Mouse (Mus musculus) hindbrain, embryonic 10.5 days (tissue): Measurements from ENCODE around the gene Cdc42se2. TPM values are rescaled to one million over a fixed set of nuclear protein-coding genes. Genes with fewer than 3 reads are reported as not detected.

ENCODE experiments used
- DNase-seq: peaks from one replicate; pipeline ENCODE4 v3.0.0-alpha.2; 2017; ENCODE audit warnings: low spot score
- H3K27ac ChIP-seq: fragments of 300-500 bp; sonication (generic); 2 replicates; pipeline ENCODE4 v1.5.1; 2016; ENCODE audit warnings: mild to moderate bottlenecking, moderate library complexity
- H3K27me3 ChIP-seq: fragments of 300-500 bp; sonication (generic); 2 replicates; pipeline ENCODE4 v1.6.1; 2016; ENCODE audit warnings: mild to moderate bottlenecking; ENCODE audit not compliant: poor library complexity, insufficient read depth, severe bottlenecking
- H3K36me3 ChIP-seq: fragments of 300-500 bp; sonication (generic); 2 replicates; pipeline ENCODE4 v1.6.1; 2016; ENCODE audit warnings: mild to moderate bottlenecking, moderate library complexity
- H3K4me1 ChIP-seq: fragments of 300-500 bp; sonication (generic); replicated peaks from 2 replicates; pipeline ENCODE4 v1.6.1; 2016; ENCODE audit warnings: mild to moderate bottlenecking
- H3K4me3 ChIP-seq: fragments of 300-500 bp; sonication (generic); 2 replicates; pipeline ENCODE4 v1.5.1; 2016; ENCODE audit warnings: mild to moderate bottlenecking, moderate library complexity
- H3K9me3 ChIP-seq: fragments of 300-500 bp; sonication (generic); 2 replicates; pipeline ENCODE4 v1.6.1; 2016; ENCODE audit warnings: mild to moderate bottlenecking, moderate library complexity
- WGBS: fragments of 180-500 bp; shearing (Covaris S2); methylation state at CpG from one replicate; pipeline ENCODE4 v1.1.7; 2016; 5-methylcytosine and 5-hydroxymethylcytosine counted together
- polyA plus RNA-seq: library from polyadenylated mRNA; unstranded; fragments of >200 nt; fragmentation: Nextera tagmentation; extraction: Ambion mirVana; gene quantifications from 2 replicates; pipeline ENCODE4 v1.2.1, GENCODE M21; 2016

Gene Cdc42se2
- polyA plus RNA-seq, 1 experiment from 2014 or later: 247 TPM

DNA sequence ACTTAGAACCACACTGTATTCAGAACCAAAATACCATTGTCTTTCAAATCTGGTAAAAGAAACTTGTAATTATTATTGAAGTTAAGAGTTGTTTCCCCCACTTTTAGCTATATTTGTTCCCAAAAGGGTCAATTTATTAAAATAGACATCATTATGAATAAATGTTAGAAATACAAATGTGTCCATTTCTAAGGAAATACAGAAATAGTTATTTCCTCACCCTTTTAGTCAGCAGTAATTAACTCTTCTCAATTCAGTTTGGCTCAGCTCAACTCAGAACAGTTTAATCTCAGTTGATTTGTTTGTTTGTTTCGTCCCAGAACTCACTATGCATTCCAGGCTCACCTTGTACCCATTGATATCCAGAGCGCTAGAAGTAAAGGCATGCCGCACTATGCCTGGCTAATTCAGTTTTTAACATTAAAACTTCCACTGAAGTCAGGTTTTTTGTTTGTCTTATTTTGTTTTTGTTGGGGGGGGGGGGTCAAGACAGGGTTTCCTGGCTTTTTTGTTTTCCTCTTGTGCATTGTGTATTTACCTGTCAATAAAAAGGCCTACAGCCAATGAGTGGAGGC is 19.3 kb downstream of the Cdc42se2 start:
- WGBS: 86% methylated on average over 3 of the region's 3 CpGs
- Histone ChIP-seq H3K36me3 (0 out of 2 replicates have a peak, but pooled peaks cover 7% of the 10 kb centered on the region), H3K27ac (no peak overlapping the region), H3K27me3 (no peaks in the 10 kb centered on the region), H3K9me3 (no peaks in the 10 kb centered on the region), H3K4me3 (no peak overlapping the region), H3K4me1 (peaks cover 44% of the 10 kb centered on the region)
- DNase-seq: no peak

DNA sequence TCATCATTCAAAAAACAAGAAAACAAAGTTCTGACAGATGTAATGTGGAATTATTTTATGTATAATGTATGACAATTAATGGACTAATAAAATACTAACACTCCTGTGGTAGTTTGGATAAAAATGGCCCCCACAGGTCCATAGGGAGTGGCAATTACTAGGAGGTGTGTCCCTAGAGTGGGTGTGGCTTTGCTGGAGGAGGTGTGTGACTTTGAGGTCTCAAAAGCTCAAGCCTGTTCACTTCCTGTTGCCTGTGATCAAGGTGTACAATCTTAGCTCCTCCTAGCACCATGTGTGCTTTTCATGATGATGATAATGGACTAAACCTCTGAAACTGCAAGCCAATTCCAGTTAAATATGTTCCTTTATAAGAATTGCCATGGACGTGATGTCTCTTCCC is 22.7 kb downstream of the Cdc42se2 start:
- DNase-seq: no peak
- H3K36me3 ChIP-seq: 0 out of 2 replicates have a peak, but pooled peaks cover 7% of the 10 kb centered on the region
- no peaks in the 10 kb centered on the region for H3K27me3 ChIP-seq
- H3K4me1 ChIP-seq: peaks cover 46% of the 10 kb centered on the region
- no peak overlapping the region for H3K27ac ChIP-seq
- WGBS: 88% methylated on average over 1 of the region's 1 CpGs
- H3K4me3 ChIP-seq: no peak overlapping the region
- no peaks in the 10 kb centered on the region for H3K9me3 ChIP-seq

DNA sequence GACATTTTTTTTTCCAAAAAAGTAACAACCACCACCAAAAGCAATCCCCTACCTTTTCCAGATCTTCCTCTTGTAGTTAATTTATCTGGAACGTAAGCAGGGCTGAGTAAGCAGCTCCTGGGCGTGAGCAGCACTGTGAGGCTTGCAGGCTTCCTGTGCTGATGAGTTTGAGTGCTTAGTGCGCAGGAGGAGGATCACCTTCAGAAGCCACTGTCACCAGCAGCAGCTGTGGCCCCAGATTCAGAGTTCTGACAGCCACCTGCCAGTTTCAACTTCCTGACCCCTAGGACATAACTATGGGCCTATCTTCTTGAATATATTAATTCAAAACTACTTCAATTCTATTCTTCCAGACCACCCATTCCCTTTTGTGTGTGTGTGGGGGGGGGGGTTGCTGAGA is 23.4 kb downstream of the Cdc42se2 start:
- H3K27ac ChIP-seq: no peak overlapping the region

DNA sequence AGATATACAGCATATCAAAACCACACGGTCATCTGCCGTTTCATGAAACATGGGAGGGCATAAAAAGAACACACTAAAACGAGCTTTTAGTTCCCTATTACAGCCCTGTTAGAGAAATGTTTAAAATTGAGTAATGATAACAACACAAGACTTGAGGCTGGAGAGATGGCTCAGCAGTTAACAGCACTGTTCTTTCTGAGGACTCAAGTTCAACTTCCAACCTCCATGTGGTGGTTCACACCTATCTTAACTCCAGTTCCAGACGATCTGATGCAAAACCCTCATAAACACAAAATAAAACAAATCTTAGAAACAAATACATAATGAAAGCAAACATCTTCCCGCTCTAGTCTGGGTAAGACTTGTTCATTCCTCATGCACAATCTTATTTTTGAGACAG is 24.7 kb downstream of the Cdc42se2 start:
- Histone ChIP-seq H3K27ac (no peak overlapping the region), H3K36me3 (0 out of 2 replicates have a peak, but pooled peaks cover 7% of the 10 kb centered on the region), H3K9me3 (no peaks in the 10 kb centered on the region), H3K4me1 (peaks cover 37% of the 10 kb centered on the region), H3K27me3 (no peaks in the 10 kb centered on the region), H3K4me3 (no peak overlapping the region)
- DNase-seq: no peak
- 93% methylated on average over 5 of the region's 5 CpGs for WGBS

More for the DNA sequence above, 23.4 kb downstream of the Cdc42se2 start:
- Histone ChIP-seq H3K9me3 (no peaks in the 10 kb centered on the region), H3K36me3 (0 out of 2 replicates have a peak, but pooled peaks cover 7% of the 10 kb centered on the region), H3K4me3 (no peak overlapping the region), H3K4me1 (peaks cover 38% of the 10 kb centered on the region), H3K27me3 (no peaks in the 10 kb centered on the region)
- WGBS: 80% methylated on average over 3 of the region's 3 CpGs
- no peak for DNase-seq

DNA sequence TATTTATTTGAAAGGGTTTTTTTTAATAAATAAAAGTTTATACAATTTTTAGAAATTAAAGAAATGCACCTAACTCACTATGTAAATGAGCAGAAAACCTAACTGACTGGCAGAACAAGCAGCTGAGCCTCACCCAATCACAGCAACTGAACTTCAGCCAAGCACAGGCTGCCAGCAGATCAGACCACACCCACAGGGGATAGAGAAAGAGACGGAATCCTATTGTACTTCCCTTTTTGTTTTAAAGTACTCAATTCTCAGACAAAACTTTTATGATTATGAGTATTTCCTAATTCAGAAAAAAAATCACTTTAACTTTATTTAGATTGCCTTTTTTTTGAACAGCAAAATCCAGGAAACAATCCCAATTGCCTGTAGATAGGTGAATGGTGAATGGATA is 29.5 kb downstream of the Cdc42se2 start:
- Histone ChIP-seq H3K27me3 (no peaks in the 10 kb centered on the region), H3K36me3 (peaks cover 24% of the 10 kb centered on the region), H3K9me3 (peaks cover 3% of the 10 kb centered on the region; the same call in 1 of the 2 replicates), H3K4me1 (peaks cover 58% of the 10 kb centered on the region), H3K27ac (no peak overlapping the region), H3K4me3 (no peak overlapping the region)
- DNase-seq: no peak
- 51% methylated on average over 1 of the region's 1 CpGs for WGBS

DNA sequence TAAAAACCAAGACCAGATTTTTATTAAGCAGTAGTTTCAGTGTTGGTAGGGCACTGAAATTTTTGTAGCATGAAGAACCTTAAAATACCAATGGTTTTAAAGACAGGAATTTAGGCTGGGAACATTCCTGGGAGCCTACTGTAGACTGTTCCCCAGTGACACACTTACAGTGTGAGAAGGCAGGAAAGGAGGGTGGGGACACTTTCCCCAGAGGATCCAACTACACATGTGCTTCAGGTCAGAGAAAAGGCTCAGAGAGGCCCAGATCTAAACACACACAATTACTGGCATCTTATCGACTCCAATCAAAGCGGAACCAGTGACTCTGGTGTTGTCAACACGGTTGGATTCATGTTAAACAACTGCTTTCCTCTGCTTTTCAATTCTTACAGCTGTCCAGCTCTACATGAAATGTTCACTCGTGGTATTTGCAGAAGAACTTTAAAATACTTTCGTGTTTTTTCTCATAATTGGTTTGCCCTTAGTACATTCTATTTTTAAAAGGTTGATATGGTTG is 32.3 kb downstream of the Cdc42se2 start:
- Histone ChIP-seq H3K27ac (peak overlapping the region; percentile 88), H3K9me3 (peaks cover 5% of the 10 kb centered on the region; the same call in 1 of the 2 replicates), H3K4me1 (peaks cover 55% of the 10 kb centered on the region), H3K4me3 (peak overlapping the region; percentile 22), H3K36me3 (peaks cover 50% of the 10 kb centered on the region), H3K27me3 (no peaks in the 10 kb centered on the region)
- WGBS: 59% methylated on average over 5 of the region's 5 CpGs
- DNase-seq: no peak

DNA sequence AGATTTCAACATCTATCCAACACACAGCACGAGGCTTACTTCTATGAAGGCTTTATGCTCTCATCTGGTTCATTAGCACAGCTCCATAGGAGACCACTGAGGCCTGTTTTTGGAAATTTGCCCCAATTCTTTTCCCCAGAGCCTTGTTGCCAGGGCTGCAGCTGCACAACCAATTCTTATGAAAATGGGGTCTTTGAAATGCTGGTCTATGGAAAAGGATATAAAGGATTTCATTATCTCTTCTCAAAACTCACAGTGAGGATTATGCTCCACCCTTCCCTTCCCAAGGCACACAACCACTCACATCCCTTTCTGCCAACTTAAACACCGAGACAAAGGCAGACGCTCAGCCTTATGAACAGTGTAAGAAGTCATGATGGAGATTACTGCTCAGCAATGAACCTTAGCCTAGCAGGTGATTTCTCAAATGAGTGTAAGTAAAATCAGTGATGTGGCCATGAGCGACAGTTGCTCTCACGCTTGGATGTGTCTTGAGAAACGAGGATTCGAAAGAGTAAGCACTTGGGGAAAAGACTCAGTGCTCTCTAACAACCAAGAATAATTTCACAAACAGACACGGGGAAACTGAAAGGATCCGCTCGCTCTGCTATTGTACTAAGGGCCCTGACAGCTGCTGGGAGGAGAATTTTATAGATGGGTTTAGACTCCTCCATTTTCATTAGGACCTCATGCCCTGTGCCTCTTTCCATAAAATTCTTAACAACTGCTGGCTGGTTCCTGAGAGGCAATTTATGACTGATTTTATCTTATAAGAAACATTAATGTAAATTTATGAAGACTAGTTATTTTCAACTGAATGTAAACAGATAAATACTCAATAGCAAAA is 33.0 kb downstream of the Cdc42se2 start:
- DNase-seq: peak; percentile 64
- H3K27ac ChIP-seq: peak overlapping the region; percentile 88
- peak overlapping the region; percentile 22 for H3K4me3 ChIP-seq
- peaks cover 57% of the 10 kb centered on the region for H3K36me3 ChIP-seq
- 42% methylated on average over 10 of the region's 10 CpGs for WGBS
- H3K4me1 ChIP-seq: peaks cover 55% of the 10 kb centered on the region
- H3K9me3 ChIP-seq: peaks cover 5% of the 10 kb centered on the region; the same call in 1 of the 2 replicates
- H3K27me3 ChIP-seq: no peaks in the 10 kb centered on the region

DNA sequence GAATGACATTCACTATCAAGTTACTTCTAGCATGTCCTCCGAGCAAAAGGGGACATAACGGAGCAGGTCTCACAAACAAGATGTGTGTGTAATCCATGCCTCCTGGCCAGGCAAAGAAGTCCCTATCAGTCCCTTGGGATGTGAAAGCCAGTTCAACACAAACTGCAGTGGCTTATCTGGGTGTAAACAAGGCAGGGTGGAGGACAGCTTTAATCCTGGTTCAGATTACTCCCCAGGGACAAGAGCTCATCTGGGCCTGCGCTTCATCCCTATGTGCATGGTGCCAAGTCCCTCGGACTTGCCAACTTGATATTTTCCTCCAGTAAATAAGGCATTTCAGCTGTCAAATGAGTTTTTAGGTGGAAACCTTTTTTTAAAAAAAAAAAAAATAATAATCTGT is 36.0 kb downstream of the Cdc42se2 start:
- H3K27ac ChIP-seq: peak overlapping the region; percentile 59
- peaks cover 86% of the 10 kb centered on the region for H3K36me3 ChIP-seq

DNA sequence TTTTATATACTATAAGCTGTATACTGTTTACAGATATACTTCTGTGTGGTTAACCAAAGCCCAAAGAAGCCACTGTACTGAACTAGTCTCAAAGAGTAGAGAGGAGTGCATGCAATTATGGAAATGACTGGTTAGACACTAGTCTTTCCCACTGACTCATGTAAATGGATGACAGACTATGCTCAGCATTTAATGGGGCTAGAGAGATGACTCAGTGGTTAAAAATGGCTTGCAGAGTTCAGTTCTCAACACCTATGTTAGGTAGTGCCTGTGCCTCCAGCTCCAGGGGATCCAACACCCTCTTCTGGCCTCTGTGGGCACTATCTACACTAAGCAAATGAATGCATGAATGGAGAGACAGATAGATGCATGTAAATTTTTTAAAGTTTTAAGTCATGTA is 38.6 kb downstream of the Cdc42se2 start:
- Histone ChIP-seq H3K36me3 (peaks cover 90% of the 10 kb centered on the region), H3K9me3 (peaks cover 5% of the 10 kb centered on the region; the same call in 1 of the 2 replicates), H3K27ac (no peak overlapping the region), H3K4me1 (peaks cover 8% of the 10 kb centered on the region; the same call in 1 of the 2 replicates), H3K27me3 (no peaks in the 10 kb centered on the region), H3K4me3 (no peak overlapping the region)
- DNase-seq: no peak

More for the DNA sequence above, 36.0 kb downstream of the Cdc42se2 start:
- peaks cover 34% of the 10 kb centered on the region for H3K4me1 ChIP-seq
- peaks cover 5% of the 10 kb centered on the region; the same call in 1 of the 2 replicates for H3K9me3 ChIP-seq
- no peak overlapping the region for H3K4me3 ChIP-seq
- no peak for DNase-seq
- no peaks in the 10 kb centered on the region for H3K27me3 ChIP-seq
- 73% methylated on average over 4 of the region's 4 CpGs for WGBS

DNA sequence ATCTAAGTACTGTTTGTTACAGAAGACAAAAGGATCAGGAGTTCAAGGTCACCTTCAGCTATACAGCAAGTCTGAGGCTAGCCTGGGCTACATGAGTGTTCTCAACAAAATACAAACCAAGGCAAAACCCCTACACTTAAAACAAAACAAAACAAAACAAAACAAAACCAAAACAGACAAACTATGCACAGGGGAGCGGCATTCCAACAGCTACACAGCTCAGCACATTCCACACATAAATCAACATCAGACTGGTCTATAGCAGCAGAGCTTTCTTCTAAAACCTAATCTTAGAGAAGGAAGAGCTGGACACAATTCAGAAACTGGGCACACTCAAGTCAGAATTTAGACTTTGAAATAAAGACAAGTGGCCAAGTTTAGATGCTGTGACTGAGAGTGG is 43.2 kb downstream of the Cdc42se2 start:
- no peak for DNase-seq
- H3K9me3 ChIP-seq: no peaks in the 10 kb centered on the region
- 94% methylated on average over 1 of the region's 1 CpGs for WGBS
- no peak overlapping the region for H3K27ac ChIP-seq
- peaks cover 86% of the 10 kb centered on the region for H3K36me3 ChIP-seq
- no peaks in the 10 kb centered on the region for H3K4me1 ChIP-seq
- H3K4me3 ChIP-seq: no peak overlapping the region
- no peaks in the 10 kb centered on the region for H3K27me3 ChIP-seq

DNA sequence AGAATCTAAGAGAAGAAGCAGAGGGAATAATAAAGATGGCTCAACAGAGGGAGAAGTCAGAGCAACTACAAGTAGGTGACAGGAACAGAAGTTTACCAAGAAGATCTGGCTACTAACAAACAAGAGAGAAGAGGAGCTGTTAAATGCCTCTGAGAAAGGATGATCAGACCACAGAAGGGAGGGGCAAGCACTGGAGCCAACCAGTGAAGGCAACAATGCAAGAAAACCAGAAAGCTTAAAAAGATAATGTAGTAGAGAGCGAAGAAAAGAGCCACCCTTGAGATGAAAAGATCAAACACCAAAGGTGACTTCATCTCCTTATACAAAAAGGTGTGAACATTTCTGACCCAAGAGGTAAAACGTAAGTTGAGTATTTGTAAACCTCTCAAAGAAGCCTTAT is 46.1 kb downstream of the Cdc42se2 start:
- Histone ChIP-seq H3K27ac (no peak overlapping the region), H3K4me1 (no peaks in the 10 kb centered on the region), H3K4me3 (no peak overlapping the region), H3K36me3 (peaks cover 79% of the 10 kb centered on the region), H3K9me3 (no peaks in the 10 kb centered on the region), H3K27me3 (no peaks in the 10 kb centered on the region)
- DNase-seq: no peak
- WGBS: 94% methylated on average over 2 of the region's 2 CpGs

DNA sequence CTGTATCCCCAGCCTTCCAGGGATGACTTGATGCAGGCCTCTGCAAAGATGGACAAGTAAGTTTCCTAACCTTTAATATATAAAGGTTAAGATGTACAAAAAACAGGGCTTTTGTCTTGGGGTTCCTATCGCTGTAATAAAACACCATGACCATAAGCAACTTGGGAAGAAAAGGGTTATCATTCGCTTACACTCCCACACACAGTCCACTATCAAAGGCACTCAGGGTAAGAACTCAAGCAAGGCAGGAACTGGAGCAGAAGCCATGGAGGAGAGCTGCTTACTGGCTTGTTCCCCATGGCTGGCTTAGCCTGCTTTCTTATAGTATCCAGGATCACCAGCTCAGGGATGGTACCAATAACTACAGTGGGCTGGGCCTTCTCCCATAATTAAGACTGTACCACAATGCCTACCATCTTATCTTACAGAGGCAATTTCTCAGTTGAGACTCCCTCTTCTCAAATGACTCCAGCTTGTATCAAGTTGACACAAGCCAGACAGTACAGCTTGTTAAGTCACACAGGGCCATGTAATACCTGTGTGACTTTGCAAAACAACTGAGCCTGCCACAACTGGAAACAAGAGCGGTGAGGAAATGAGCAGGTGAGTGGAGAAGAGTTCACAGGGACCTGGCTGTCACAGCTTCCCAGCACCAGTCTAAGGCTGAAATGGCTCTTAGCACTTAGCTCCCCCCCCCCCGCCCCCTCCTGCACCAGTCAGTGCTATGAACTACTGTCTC is 48.3 kb downstream of the Cdc42se2 start:
- H3K36me3 ChIP-seq: peaks cover 86% of the 10 kb centered on the region

More for the DNA sequence above, 48.3 kb downstream of the Cdc42se2 start:
- DNase-seq: no peak
- no peak overlapping the region for H3K4me3 ChIP-seq
- WGBS: 96% methylated on average over 4 of the region's 4 CpGs
- H3K27ac ChIP-seq: no peak overlapping the region
- 0 out of 2 replicates have a peak, but pooled peaks cover 2% of the 10 kb centered on the region for H3K4me1 ChIP-seq
- no peaks in the 10 kb centered on the region for H3K9me3 ChIP-seq
- H3K27me3 ChIP-seq: no peaks in the 10 kb centered on the region
